Mouse (Mus musculus) WW6 (cell line): ENCODE data around the gene Saal1.
"Not testable (repeated sequence)": the region's sequence is repeated elsewhere in the genome, so short reads cannot be mapped to it uniquely, and the experiment has no call there.

Experiments
- DNase-seq: peaks from one replicate; pipeline ENCODE4 v3.0.0-alpha.2; 2013; ENCODE audit warnings: low read depth, low spot score

Gene Saal1

DNA sequence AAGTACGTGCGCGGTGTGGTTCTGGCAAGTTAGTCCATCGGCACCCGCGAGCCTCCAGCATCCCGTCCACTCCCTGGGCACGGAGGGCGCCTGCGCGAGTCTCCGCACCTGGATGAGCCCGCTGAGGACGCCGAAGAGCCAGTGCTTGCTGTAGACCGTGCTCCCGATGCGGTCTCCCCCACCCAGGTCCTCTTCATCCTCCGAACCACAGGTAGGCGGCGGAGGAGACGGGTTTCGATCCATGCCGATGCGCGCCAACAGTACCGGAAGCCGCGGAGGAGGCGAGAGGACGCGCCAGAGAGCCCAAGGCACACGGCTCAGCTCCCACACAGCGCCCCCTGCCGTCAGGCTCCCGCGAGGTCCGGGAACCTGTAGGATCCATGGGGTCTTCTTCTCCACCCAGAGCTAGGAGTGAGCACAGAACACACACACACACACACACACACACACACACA, at the start of gene Saal1:
Gene Saal1, minus strand, starts transcription at position 291 of the 455 bp plus-strand sequence.
- peak; percentile 86 for DNase-seq

DNA sequence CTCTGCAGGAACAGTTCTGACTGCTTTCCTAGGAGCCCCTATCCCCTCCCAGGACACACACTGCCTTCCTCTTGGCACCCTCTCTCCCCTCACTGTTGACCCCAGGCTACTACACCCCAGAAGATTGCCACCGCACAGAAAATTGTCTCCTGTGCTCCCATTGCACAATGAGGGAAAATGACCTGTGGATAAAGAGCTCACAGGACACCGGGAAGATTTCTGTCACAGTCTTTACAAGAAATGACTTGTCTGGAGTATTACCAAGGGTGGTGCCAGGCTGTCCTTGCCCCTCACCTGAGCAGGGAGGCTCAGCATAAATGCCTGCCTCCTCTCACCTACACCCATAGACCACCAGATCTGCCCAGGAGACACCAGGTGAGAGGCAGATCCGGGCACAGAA, 41.0 kb upstream of the Saal1 start, which contains the start of gene Saa2:
Gene Saa2, plus strand, starts transcription at position 301 of the 400 bp plus-strand sequence.
- no peak for DNase-seq

DNA sequence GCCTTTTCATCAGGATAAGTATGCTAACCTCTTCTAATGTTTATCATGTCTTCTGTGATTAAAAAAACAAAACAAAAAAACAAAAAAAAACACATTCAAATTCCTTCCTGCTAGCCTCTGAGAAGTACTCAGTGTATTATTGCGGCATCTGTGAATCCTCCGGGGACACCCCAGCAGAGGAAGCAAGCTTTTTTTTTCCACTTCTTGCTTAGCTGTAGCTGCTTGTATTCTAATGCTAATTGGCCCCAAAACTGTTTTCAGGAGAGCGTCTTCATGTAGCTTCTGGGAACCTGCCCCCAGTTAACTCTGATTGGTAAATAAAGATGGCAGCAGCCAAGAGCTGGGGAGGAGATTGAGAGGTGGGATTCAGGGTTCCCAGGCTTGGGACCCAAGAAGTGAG, 38.0 kb upstream of the Saal1 start:
- DNase-seq, result peak; percentile 28

DNA sequence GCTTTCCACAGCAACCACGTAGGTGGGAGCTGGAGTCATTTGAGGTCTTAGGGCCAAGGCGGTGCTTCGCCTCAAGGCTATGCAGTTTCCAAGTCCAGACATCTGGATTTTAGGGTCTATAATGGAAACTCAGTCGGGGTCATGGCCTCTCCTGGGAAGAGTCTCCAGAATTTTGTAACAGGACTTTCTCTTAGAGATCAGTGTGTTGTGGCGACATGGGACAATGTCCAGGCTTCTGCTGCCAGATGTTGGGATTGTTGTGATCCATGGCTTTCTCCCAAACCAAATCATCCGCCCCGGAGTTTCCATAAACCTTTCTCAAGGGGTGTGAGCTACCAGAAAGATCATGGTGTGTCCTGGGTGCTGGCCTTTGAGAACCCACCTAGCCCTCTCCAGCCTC, 35.9 kb upstream of the Saal1 start:
- no peak for DNase-seq

DNA sequence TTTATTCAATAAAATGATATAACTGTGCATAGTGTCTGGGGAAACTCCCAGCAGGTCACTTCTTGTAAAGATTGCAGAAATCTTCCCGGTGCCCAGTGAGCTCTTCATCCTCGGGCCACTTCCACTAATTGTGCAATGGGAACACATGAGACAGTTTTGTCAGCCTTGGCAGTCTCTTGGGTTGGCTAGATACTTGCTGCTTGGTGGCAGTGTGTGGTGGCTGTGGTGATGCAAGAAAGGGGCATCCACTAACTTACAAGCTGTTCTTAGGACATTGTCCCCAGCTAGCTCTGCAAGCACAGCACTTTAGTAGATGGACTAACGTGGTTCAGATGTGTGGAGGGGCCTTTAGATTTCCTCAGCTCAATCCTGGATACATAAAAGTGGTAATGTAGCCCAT, 35.3 kb upstream of the Saal1 start:
- no peak for DNase-seq

DNA sequence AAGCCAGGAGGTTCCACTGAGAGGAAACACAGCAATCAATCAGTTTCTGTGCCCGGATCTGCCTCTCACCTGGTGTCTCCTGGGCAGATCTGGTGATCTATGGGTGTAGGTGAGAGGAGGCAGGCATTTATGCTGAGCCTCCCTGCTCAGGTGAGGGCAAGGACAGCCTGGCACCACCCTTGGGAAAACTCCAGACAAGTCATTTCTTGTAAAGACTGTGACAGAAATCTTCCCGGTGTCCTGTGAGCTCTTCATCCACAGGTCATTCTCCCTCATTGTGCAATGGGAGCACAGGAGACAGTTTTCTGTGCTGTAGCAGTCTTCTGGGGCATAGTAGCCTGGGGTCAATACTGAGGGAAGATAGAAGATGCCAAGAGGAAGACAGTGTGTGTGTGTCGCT, 32.4 kb upstream of the Saal1 start, which contains the start of gene Saa1:
Gene Saa1, minus strand, starts transcription at position 101 of the 400 bp plus-strand sequence.
- DNase-seq, result not testable (repeated sequence)

DNA sequence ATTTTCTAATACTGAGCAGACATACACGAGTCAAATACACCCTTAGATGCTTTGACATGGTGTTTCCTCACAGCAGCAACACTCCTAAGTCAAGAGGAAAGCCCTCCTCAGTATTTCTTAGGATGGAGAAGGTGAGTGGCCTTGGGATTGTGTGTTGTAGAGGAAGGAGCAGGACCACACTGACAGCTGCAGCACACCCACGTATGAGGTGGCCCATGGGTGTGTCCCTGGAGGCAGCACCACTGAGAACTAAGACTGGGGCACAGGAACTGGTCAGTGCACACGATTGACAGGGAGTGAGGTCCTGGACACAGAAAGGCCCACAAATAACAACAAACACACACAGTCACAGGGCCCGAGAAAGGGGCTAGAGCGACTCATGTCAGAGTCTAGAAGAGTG, 29.6 kb upstream of the Saal1 start:
- DNase-seq, result not testable (repeated sequence)

DNA sequence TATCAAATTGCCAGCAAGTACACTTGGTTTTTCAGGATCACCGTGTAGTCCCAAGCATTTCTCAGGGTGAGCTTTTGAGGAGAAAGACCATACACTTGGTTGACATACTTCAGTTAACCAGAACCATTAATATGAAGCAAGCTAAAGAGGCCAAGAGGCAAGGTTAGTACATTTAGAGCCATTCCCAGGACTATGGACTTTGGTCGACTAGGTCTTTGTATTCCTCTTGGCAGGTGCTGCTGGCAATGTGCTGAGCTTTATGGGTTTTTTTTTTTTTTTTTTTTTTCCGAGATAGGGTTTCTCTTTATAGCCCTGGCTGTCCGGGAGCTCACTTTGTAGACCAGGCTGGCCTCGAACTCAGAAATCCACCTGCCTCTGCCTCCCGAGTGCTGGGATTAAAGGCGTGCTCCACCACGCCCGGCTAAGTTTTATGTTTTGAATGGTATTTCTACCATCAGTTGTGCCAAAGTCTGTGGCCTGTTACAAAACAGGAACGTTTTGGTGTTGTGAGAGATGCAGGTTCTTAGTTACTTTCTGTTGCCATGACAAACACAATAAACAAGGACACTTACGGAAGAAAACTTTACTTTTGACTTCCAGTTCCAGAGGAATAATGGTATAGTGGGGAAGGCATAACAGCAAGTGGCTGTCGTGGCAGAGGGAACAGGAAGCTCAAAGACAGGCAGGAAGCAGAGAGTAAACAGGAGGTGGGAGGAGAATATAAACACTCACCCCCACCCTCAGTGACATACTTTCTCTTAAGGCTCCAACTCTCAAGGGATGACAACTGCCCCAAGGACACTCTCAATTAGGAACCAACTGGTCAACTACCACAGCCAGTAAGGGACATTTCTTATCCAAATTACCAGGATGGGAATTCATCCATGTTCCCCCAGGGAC, 28.3 kb upstream of the Saal1 start:
- DNase-seq, result no peak

DNA sequence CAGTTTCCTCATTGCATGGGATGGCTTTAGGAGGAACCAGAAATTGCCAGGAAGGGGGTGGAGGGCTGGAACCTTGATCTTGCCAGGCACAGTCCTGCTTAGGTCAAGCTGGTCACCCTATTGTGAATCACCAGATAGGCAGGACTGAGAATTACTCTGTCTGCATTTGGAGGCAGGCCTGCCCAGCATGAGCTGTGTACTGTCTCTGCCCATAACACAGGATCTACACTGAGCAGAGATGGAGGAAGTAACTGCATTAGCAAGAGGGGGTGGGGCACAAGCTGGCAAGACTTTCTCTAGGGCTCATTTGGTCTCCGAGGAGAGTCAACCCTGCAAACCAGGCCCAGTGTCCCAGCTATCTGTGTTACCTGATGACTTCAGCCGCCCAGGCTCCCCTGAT, 24.5 kb upstream of the Saal1 start:
- DNase-seq, result no peak

DNA sequence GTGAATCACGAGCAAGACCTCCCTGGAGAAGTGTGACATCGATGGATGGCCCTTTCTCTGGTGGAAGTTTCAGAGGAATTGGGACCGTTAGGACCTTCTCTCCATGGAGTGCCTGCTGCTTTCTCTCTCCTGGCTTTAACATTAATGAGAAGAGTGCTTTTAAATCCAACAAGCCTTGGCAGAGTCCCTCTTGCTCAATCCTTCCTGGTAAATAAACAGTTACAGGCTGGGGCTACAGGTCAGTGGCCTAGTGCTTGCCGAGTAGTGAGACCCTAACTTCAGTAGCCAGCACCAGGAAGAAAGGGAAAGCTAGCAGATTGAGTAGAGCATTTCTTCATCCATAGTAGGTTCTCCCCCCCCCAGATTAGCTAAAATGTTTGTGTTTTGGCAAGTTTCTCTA, 22.0 kb upstream of the Saal1 start, which contains the start of gene Saa4:
Gene Saa4, minus strand, starts transcription at position 146 of the 400 bp plus-strand sequence.
- DNase-seq, result no peak

DNA sequence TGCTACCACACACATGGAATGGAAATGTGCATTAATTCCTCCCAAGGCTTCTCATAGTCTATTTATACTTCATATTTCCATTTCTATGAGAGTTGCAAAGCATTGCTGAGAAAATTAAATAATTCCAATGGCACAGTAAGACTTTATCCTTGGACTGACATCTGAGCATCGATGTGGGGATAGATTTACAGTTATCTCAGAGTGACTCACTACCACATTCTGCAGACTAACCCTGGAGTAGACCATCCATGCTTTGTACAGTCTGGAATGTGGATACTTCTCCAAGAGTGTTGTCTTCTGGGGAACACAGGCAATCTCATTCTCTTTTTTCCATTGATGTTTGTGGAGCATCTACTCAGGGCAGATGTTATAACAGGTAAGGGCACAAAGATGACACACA, 17.1 kb upstream of the Saal1 start:
- no peak for DNase-seq

DNA sequence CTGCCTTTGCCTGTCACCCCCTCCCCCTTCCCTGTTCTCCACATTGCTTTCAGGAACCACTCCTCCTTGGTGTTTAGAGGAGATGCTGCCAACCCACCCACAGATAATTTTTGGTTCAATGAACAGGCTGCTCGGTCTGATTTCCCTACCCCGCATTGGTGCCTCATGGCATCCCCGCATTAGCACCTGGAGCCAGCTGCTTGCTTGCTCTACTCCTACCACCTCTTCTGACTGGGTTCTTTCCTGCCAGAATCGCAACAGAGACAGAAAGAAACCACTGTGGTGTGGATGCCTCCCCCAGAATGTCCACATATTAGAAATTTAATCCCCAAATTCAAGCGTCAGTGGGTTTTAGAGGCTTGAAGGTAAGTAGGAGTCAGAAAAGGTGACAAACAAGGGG, 13.9 kb upstream of the Saal1 start:
- DNase-seq, result no peak

DNA sequence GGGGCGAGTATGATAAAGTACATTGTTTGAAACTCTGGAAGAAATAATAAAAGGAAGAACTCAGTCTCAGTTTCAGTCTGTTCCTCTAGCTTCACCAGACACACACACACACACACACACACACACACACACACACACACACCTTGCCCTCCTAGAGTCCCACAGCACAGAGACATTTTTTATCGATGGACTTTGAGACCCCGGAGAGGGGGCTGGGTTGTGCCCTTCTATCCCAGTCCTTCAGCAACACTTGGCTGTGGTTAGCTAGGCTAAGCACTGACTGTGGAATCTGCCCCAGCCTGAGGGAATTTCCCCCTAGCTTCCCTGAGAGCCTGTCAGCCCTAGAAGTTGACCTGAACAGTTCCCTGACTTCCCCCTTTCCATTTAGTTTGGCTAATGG, 13.4 kb upstream of the Saal1 start:
- no peak for DNase-seq

DNA sequence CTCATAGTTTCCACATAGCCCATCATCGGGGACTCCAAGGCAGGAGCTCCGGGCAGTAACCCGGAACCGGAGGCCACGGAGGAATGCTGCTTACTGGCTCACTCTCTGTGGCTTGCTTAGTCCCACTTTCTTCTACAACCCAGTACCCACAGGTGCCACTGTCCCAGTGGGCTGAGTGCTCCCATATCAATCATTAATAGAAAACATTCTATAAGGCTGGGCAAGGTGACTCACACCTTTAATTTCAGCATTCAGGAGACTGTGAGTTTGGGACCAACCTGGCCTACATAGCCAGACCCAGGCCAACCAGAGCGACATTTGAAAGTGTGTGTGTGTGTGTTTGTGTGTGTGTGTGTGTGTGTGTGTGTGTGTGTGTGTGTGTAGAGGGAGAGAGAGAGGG, 12.9 kb upstream of the Saal1 start:
- no peak for DNase-seq

DNA sequence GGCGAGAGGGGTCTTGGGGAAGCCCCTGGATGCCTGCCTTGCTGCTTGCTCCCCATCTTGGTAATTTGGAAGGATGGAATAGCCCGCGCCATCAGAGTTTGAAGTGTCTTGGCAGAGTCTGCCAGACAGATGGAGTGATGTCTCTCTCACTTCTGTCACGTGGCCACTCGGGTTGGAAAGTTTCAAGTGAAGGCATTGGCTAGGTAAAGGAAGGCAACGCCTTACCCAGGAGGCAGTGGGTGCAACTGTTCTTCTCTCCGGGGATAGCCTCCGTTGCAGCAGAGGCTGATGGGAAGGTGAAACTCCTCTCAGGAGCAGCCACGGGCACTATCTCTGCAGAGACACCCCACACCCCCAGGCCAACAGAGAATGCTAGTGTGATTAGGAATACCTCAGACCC, 10.0 kb upstream of the Saal1 start:
- DNase-seq, result no peak

DNA sequence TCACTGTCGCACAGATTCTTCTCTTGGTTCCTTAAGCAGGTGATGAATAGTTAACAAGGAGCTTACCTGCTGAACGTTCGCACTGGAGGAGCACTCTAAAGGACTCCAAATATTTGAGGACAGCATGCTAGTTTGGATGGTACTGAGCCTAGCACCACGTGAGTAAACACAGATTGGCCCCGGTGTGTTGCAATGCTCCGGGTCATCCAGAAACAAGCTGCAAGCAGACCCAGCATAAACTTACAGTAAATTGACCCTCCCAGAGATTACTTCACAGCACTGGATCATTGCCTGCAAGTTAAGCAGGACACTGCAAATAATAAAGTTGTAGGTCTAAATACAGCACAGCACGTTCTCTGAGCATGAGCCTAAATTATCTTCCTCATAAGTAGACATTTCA, 9.0 kb upstream of the Saal1 start:
- DNase-seq, result no peak

DNA sequence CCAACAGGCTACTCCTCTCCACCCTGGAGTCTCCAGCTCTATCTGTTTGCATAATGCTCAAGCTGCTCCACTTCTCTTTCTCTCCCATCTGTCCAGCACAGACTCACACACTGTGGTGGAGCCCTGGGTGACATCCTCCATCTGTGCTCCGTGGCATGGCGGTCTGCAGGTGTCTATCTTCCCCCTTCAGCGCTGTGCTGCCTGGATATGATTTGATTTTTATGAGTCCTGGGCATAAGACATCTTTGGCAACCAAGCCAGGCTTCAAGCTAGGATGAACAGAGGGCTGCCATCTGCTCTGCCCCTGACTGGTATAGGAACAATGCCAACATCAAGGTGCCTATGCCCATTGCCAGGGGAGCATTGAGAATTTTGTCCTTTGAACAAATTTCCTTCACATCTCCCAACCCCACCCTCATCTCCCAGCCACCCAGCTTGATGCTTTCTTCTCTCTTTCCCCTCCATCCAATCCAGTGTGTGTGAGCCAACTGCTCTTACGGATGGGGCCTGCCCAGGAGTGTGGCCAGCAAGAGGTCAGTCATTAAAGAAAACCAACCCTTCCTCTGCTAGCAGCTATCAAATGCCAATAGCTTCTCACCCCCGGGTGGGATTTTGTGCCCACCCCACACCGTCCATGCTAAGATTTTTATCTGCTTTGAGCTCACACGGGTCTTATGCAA, 8.3 kb upstream of the Saal1 start:
- no peak for DNase-seq

DNA sequence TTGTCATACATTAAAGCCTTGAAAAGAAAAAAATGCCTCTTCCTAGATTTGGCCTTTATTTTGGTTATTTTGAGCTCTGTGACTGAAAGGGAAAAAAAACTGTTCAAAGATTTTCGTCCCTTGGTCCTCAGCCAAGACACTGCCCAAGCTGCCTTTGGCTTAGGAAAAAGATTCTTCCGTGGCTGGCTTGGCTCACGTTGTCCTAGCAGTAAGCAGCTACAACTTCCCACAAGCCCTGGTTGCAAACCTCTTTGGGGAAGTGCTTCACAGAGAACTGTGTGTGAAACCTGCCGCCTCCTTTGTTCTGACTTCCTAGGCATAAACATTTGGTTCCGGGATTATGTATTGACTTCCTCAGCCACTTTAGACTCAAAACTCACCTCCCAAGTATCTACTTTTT, 6.4 kb upstream of the Saal1 start:
- DNase-seq, result no peak

DNA sequence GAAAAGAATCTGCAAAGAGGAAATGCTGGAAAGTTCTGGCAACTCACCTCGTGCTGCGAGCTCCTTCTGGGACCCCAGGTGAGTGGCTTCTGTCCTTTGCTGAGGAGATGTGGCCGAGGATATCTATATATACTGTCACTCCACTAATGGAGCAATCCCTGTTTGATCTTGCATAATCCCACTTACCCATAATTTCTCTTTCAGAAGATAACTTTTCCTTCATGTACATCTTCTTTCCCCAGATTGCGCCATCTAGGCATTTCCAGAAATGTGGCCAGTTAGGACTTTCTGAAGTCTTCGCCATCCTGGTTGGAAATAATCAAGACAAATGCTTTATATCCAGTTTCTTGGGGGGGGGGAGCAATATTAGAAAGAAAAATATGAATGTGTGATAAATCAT, 5.1 kb upstream of the Saal1 start, which contains the start of gene Saa3:
Gene Saa3, minus strand, starts transcription at position 101 of the 400 bp plus-strand sequence.
- DNase-seq, result no peak

DNA sequence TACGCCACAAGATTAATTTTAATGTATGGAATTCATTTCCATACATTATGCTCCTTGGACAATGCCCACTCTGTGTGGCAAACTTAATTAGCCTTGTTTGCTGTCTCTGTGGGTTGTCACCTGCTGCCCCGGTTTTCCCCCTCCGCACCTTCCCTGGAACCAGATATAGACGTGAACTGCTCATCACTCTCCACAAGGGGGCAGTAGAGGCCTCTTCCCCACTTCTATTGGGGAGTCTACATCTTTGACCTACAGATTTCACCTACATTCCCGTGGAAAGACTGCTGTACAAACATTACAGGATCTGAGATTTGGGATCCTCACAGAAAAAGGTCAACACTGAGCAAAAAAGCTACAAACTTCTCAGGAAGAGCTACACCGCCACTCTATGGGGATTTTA, 4.0 kb upstream of the Saal1 start:
- DNase-seq, result no peak

DNA sequence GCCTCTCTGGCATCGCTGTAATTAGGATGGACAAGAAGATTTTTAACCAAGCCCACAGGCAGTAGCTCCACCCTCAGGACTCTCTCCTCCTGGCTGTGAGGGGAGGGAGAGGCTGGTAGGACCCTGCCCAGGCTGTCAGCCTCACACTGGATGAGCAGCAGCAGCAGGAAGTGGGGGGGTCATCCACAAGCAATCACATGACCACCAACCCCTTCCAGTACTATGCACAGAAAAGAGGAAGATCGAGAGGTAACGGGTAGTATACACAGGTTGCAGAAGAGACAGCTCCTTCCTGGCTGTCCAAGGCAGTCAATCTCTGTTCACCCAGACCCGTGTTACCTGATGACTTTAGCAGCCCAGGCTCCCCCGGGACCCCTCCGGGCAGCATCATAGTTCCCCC, 1.8 kb upstream of the Saal1 start:
- DNase-seq, result no peak

DNA sequence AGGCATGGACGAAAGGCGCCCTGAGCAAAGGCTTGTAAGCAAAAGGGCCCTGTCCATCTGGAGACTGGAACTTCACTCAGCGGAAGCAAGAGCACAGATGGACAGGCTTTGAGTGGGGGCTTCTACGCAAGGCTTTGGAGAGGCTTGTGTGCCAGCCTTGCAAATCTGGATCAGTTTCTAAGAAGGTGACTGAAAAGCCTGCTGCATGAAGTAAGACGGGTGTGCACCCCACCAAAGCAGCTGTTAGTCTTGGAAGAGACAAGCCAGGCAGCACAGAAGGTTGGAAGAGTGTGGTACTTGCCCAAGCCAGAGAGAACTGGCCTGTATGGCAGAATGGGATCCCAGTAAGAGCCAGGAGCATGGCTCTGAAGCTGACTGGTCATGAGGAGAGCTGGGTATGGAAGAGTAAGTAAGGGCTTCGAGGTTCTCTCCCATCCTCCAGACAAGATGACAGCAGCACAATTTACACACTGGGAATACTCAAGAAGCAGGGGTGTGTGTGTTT, 9.9 kb downstream of the Saal1 start:
- no peak for DNase-seq
